Mouse (Mus musculus) limb, embryonic 12.5 days (tissue): Measurements from ENCODE around the gene Mtf1. TPM values are rescaled to one million over a fixed set of nuclear protein-coding genes. Genes with fewer than 3 reads are reported as not detected.

Experiments
- ATAC-seq: fragments of 200-750 bp; cut with Nextera tagmentation; 2 replicates; pipeline ENCODE4 v1.8.0; 2017; ENCODE audit warnings: low read depth, moderate TSS enrichment; ENCODE audit not compliant: insufficient number of reproducible peaks, insufficient read depth, low FRiP score, low TSS enrichment
- H3K27ac ChIP-seq: fragments of 300-500 bp; sonication (generic); 2 replicates; pipeline ENCODE4 v1.5.1; 2016; ENCODE audit warnings: mild to moderate bottlenecking, moderate library complexity
- H3K27me3 ChIP-seq: fragments of 300-500 bp; sonication (generic); 2 replicates; pipeline ENCODE4 v1.6.1; 2016; ENCODE audit warnings: mild to moderate bottlenecking, moderate library complexity
- H3K36me3 ChIP-seq: fragments of 300-500 bp; sonication (generic); 2 replicates; pipeline ENCODE4 v1.6.1; 2016; ENCODE audit warnings: mild to moderate bottlenecking, moderate library complexity
- H3K4me1 ChIP-seq: fragments of 300-500 bp; sonication (generic); replicated peaks from 2 replicates; pipeline ENCODE4 v1.6.1; 2016
- H3K4me2 ChIP-seq: fragments of 300-500 bp; sonication (generic); 2 replicates; pipeline ENCODE4 v1.6.1; 2016; ENCODE audit warnings: mild to moderate bottlenecking, moderate library complexity
- H3K4me3 ChIP-seq: fragments of 300-500 bp; sonication (generic); replicated peaks from 2 replicates; pipeline ENCODE4 v1.5.1; 2016; ENCODE audit warnings: mild to moderate bottlenecking
- H3K9ac ChIP-seq: fragments of 300-500 bp; sonication (generic); replicated peaks from 2 replicates; pipeline ENCODE4 v1.6.1; 2016; ENCODE audit warnings: mild to moderate bottlenecking, moderate library complexity
- H3K9me3 ChIP-seq: fragments of 300-500 bp; sonication (generic); 2 replicates; pipeline ENCODE4 v1.6.1; 2016; ENCODE audit warnings: mild to moderate bottlenecking, moderate library complexity
- WGBS: fragments of 180-500 bp; shearing (Covaris S2); methylation state at CpG from one replicate; pipeline ENCODE4 v1.1.7; 2016; 5-methylcytosine and 5-hydroxymethylcytosine counted together
- polyA plus RNA-seq: library from polyadenylated mRNA; unstranded; fragments of >200 nt; fragmentation: Nextera tagmentation; extraction: Ambion mirVana; gene quantifications from 2 replicates; pipeline ENCODE4 v1.2.1, GENCODE M21; 2016

The Mtf1 gene
- polyA plus RNA-seq, 1 experiment from 2014 or later: 15.0 TPM

GRCm38 (mm10) chr4:124893769-124894168 is 91.9 kb downstream of the Mtf1 start:
- H3K4me1 ChIP-seq: peaks cover 11% of the 10 kb centered on the region
- H3K9me3 ChIP-seq: no peaks in the 10 kb centered on the region
- H3K4me2 ChIP-seq: no peak overlapping the region
- H3K9ac ChIP-seq: no peak overlapping the region
- H3K36me3 ChIP-seq: no peaks in the 10 kb centered on the region
- 30% methylated on average over 6 of the region's 6 CpGs for WGBS
- ATAC-seq: no peak
- H3K27me3 ChIP-seq: peaks cover 97% of the 10 kb centered on the region
- no peak overlapping the region for H3K4me3 ChIP-seq
- H3K27ac ChIP-seq: no peak overlapping the region

GRCm38 (mm10) chr4:124894508-124895428 is 92.9 kb downstream of the Mtf1 start:
- H3K9ac ChIP-seq: peak overlapping the region; percentile 47
- H3K9me3 ChIP-seq: no peaks in the 10 kb centered on the region
- no peak overlapping the region for H3K27ac ChIP-seq
- H3K27me3 ChIP-seq: peaks cover 97% of the 10 kb centered on the region
- H3K4me1 ChIP-seq: peaks cover 11% of the 10 kb centered on the region
- H3K4me2 ChIP-seq: peak overlapping the region; percentile 72
- ATAC-seq: no peak
- WGBS: 2% methylated on average over 83 of the region's 83 CpGs
- peak overlapping the region; percentile 46 for H3K4me3 ChIP-seq
- no peaks in the 10 kb centered on the region for H3K36me3 ChIP-seq

GRCm38 (mm10) chr4:124898428-124898827 is 96.5 kb downstream of the Mtf1 start:
- no peaks in the 10 kb centered on the region for H3K9me3 ChIP-seq
- H3K9ac ChIP-seq: no peak overlapping the region
- ATAC-seq: no peak
- H3K27ac ChIP-seq: no peak overlapping the region
- H3K4me2 ChIP-seq: no peak overlapping the region
- H3K36me3 ChIP-seq: no peaks in the 10 kb centered on the region
- WGBS: 71% methylated on average over 10 of the region's 10 CpGs
- H3K4me1 ChIP-seq: peaks cover 11% of the 10 kb centered on the region
- H3K27me3 ChIP-seq: peaks cover 88% of the 10 kb centered on the region
- no peak overlapping the region for H3K4me3 ChIP-seq

Other genes with a start within 250 kb of the Mtf1 start
- gene 3100002H09Rik, start 191.3 kb upstream of the Mtf1 start, polyA plus RNA-seq: not detected in 2 replicates
- 1.0 and 1.2 TPM in 2 replicates for gene Pou3f1, start 145.3 kb upstream of the Mtf1 start, polyA plus RNA-seq
- 82.6 and 86.4 TPM in 2 replicates for gene Utp11, start 108.5 kb upstream of the Mtf1 start, polyA plus RNA-seq
- gene Fhl3, start 101.4 kb upstream of the Mtf1 start, polyA plus RNA-seq: 7.3 and 10.9 TPM in 2 replicates
- 221 and 223 TPM in 2 replicates for gene Sf3a3, start 87.3 kb upstream of the Mtf1 start, polyA plus RNA-seq
- 23.8 and 25.0 TPM in 2 replicates for gene Inpp5b, start 60.3 kb upstream of the Mtf1 start, polyA plus RNA-seq
- gene Yrdc, start 48.6 kb downstream of the Mtf1 start, polyA plus RNA-seq: 41.4 and 44.3 TPM in 2 replicates
- gene 1110065P20Rik, start 49.1 kb downstream of the Mtf1 start, polyA plus RNA-seq: 59.1 and 63.6 TPM in 2 replicates
- gene Maneal, start 60.1 kb downstream of the Mtf1 start, polyA plus RNA-seq: 0.71 and 0.77 TPM in 2 replicates
- gene Epha10, start 78.8 kb downstream of the Mtf1 start, polyA plus RNA-seq: 0.14 and 0.15 TPM in 2 replicates
- gene 9930104L06Rik, start 134.9 kb downstream of the Mtf1 start, polyA plus RNA-seq: 19.2 and 19.4 TPM in 2 replicates
- gene Cdca8, start 137.2 kb downstream of the Mtf1 start, polyA plus RNA-seq: 176 and 180 TPM in 2 replicates
- gene Rspo1, start 184.3 kb downstream of the Mtf1 start, polyA plus RNA-seq: 1.7 and 3.5 TPM in 2 replicates
- 93.5 and 95.2 TPM in 2 replicates for gene Gnl2, start 214.5 kb downstream of the Mtf1 start, polyA plus RNA-seq